Mouse (Mus musculus): ENCODE measurements around the gene Mrps24. TPM values are rescaled to one million over a fixed set of nuclear protein-coding genes. Genes with fewer than 3 reads are reported as not detected.

Gene Mrps24
- polyA plus RNA-seq, 1 experiment from 2014 or later: 198 TPM

DNA sequence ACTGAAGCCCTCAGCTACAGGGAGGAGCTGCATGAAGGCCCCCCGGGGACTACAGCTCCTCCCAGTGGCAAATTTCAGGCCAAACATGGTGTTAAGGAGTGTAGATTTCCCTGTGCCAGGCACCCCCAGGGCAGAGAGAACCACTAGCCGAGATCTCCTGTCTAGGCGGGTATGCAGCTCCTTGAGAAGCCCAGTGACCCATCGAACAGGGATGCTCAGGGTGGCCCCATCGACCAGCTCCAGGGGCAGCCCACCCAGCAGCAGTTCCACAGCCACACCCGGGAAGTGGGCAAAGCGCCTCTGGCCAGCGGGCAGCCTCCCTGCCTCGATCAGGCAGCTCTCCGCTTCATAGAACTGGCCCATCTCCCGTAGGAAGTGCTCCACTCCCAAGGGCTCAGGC is 766 bp upstream of the Mrps24 start:
- no peak overlapping the region for H3K27ac ChIP-seq (replicated peaks; ENCODE audit: low read depth, low read length)
- ATAC-seq (ENCODE audit: low read depth): no peak
- no peaks in the 10 kb centered on the region for H3K4me1 ChIP-seq (ENCODE audit: control insufficient read depth, insufficient read depth, low read length)
- no peak overlapping the region for H3K9ac ChIP-seq (ENCODE audit: low read depth, low read length)
- no peak overlapping the region for H3K4me2 ChIP-seq (ENCODE audit: low read depth, low read length)
- no peak for DNase-seq (ENCODE audit: low spot score)
- peaks cover 62% of the 10 kb centered on the region for H3K36me3 ChIP-seq (ENCODE audit: control insufficient read depth, insufficient read depth, low read length)
- H3K27me3 ChIP-seq (replicated peaks; ENCODE audit: control insufficient read depth, insufficient read depth, low read length): no peaks in the 10 kb centered on the region
- H3K9me3 ChIP-seq (ENCODE audit: control insufficient read depth, low read length): no peaks in the 10 kb centered on the region
- WGBS: 78% methylated on average over 11 of the region's 11 CpGs
- no peak overlapping the region for H3K4me3 ChIP-seq (ENCODE audit: low read depth, low read length)

DNA sequence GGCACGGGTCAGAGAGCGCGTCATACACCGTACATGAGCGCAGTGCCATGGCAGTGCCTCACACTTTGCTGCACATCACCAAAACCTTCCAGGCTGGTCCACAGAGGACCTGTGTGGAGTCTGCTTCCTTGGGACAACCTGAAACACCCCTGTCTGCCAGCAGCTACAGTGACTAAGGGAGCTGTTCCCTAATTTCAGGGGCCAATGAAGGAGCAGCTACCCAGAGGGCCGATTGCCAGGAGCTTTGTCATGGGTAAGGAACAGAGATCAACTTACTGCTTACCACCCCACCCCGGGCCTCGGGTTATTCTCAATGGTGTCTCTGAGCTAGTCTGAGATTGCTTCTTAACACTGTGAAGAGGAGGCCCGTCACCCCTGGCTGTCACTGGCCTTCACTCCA is 301 bp downstream of the Mrps24 start:
- no peak for DNase-seq (ENCODE audit: low spot score)

DNA sequence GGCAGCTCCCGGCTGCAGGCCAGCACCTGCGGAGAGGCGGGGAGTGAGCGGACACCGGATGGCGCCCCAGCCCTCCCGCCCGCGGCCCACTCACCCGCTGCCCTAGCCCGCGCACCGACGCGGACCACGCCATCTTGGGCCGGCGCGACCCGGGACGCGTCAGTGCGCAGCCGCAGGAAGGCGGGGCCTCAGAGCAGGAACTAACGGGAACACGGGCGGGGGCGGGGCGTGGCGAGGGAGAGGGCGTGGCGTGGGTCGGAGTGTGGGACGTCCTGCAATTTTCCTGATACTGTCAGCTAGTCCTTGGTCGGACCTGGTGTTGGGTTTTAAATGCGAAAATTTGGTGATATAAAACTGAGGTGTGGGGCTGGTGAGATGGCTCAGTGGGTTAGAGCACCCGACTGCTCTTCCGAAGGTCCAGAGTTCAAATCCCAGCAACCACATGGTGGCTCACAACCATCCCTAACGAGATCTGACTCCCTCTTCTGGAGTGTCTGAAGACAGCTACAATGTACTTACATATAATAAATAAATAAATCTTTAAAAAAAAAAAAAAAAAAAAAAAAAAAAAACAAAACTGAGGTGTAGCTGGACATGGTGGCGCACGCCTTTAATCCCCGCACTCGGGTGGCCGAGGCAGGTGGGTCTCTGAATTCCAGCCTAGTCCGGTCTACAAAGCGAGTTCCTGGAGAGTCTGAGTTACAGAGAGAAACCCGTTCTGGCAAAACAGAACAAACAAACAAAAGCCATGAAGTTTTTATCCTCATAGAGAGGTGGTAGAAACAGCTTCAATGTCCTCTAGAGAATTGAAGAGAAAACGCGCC is 7.7 kb downstream of the Mrps24 start:
- H3K36me3 ChIP-seq (ENCODE audit: control insufficient read depth, insufficient read depth, low read length): peaks cover 19% of the 10 kb centered on the region
- no peaks in the 10 kb centered on the region for H3K9me3 ChIP-seq (ENCODE audit: control insufficient read depth, low read length)
- WGBS: 27% methylated on average over 33 of the region's 50 CpGs
- ATAC-seq (ENCODE audit: low read depth) (peak; percentile 96), DNase-seq (ENCODE audit: low spot score) (peak; percentile 94)
- H3K9ac ChIP-seq (ENCODE audit: low read depth, low read length): peak overlapping the region; percentile 93
- H3K4me3 ChIP-seq (ENCODE audit: low read depth, low read length): peak overlapping the region; percentile 72
- peak overlapping the region; percentile 81 for H3K4me2 ChIP-seq (ENCODE audit: low read depth, low read length)
- H3K27ac ChIP-seq (replicated peaks; ENCODE audit: low read depth, low read length): 0 out of 2 replicates have a peak overlapping the region, but pooled peaks have one; percentile 18
- peaks cover 12% of the 10 kb centered on the region for H3K4me1 ChIP-seq (ENCODE audit: control insufficient read depth, insufficient read depth, low read length)
- H3K27me3 ChIP-seq (replicated peaks; ENCODE audit: control insufficient read depth, insufficient read depth, low read length): no peaks in the 10 kb centered on the region

More for the DNA sequence above, 301 bp downstream of the Mrps24 start:
- H3K36me3 ChIP-seq (ENCODE audit: control insufficient read depth, insufficient read depth, low read length): peaks cover 61% of the 10 kb centered on the region
- ATAC-seq (ENCODE audit: low read depth): no peak
- H3K4me1 ChIP-seq (ENCODE audit: control insufficient read depth, insufficient read depth, low read length): no peaks in the 10 kb centered on the region
- no peaks in the 10 kb centered on the region for H3K9me3 ChIP-seq (ENCODE audit: control insufficient read depth, low read length)
- no peak overlapping the region for H3K4me2 ChIP-seq (ENCODE audit: low read depth, low read length)
- 90% methylated on average over 9 of the region's 9 CpGs for WGBS
- no peak overlapping the region for H3K4me3 ChIP-seq (ENCODE audit: low read depth, low read length)
- H3K27me3 ChIP-seq (replicated peaks; ENCODE audit: control insufficient read depth, insufficient read depth, low read length): no peaks in the 10 kb centered on the region
- H3K9ac ChIP-seq (ENCODE audit: low read depth, low read length): no peak overlapping the region
- H3K27ac ChIP-seq (replicated peaks; ENCODE audit: low read depth, low read length): no peak overlapping the region

DNA sequence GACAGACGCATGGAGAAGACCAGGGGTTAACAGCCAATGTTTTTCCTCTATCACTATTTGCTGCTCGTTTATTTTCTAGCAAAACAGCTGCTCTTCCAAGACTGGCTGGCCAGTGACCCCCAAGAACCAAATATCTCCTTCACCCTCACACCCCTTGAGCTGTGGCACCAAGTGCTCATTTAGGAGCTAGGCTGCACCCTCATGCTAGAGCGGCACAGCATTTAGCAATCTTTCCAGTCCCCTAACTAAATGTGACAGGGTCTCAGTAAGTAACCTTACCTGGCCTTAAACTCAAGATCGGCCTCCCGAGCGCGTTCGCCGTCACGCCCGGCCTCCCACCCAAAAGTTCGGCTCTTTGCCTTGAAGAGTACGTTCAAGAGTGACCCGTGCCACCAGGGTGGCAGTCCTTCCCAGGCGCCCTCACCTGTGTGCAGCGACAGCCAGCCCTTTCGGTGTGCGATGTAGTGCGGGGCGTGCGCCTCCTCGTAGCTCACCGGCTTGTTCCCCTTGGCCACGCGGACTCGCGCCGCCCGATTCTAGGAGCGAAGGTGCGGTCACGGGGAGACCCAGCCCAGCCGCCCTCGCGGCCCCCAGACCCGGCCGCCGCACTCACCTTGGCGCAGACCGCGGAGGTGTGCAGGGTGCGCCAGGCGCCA is 8.5 kb downstream of the Mrps24 start:
- H3K27ac ChIP-seq (replicated peaks; ENCODE audit: low read depth, low read length): 0 out of 2 replicates have a peak overlapping the region, but pooled peaks have one; percentile 18
- H3K36me3 ChIP-seq (ENCODE audit: control insufficient read depth, insufficient read depth, low read length): peaks cover 21% of the 10 kb centered on the region
- H3K4me1 ChIP-seq (ENCODE audit: control insufficient read depth, insufficient read depth, low read length): peaks cover 12% of the 10 kb centered on the region
- peak; percentile 29 for DNase-seq (ENCODE audit: low spot score)
- peak overlapping the region; percentile 81 for H3K4me2 ChIP-seq (ENCODE audit: low read depth, low read length)
- 1% methylated on average over 26 of the region's 43 CpGs for WGBS
- no peaks in the 10 kb centered on the region for H3K27me3 ChIP-seq (replicated peaks; ENCODE audit: control insufficient read depth, insufficient read depth, low read length)
- H3K9me3 ChIP-seq (ENCODE audit: control insufficient read depth, low read length): no peaks in the 10 kb centered on the region
- peak overlapping the region; percentile 93 for H3K9ac ChIP-seq (ENCODE audit: low read depth, low read length)
- peak; percentile 79 for ATAC-seq (ENCODE audit: low read depth)
- H3K4me3 ChIP-seq (ENCODE audit: low read depth, low read length): peak overlapping the region; percentile 72

DNA sequence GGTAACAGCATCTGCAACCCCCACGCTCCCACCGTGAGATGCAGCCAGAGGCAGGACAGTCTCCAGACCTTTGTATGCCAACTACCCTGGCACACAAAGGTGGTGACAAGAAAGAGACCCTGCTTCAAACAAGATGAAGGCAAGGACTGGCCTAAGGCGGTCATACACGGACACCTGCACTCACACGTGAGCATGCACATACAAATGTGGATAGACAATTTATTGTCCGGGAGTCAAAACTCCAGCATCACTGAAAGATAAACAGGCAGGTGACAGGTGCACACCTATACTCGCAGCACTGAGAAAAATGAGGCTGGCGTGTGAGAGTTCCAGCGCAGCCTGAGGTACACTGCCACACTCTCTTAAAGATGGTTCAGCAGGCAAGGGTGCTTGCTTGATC is 9.5 kb downstream of the Mrps24 start:
- peaks cover 12% of the 10 kb centered on the region for H3K4me1 ChIP-seq (ENCODE audit: control insufficient read depth, insufficient read depth, low read length)
- 0 out of 2 replicates have a peak overlapping the region, but pooled peaks have one; percentile 93 for H3K9ac ChIP-seq (ENCODE audit: low read depth, low read length)
- ATAC-seq (ENCODE audit: low read depth) (no peak), DNase-seq (ENCODE audit: low spot score) (no peak)
- 90% methylated on average over 9 of the region's 9 CpGs for WGBS
- H3K27me3 ChIP-seq (replicated peaks; ENCODE audit: control insufficient read depth, insufficient read depth, low read length): no peaks in the 10 kb centered on the region
- peak overlapping the region; percentile 72; the same call in 1 of the 2 replicates for H3K4me3 ChIP-seq (ENCODE audit: low read depth, low read length)
- no peak overlapping the region for H3K27ac ChIP-seq (replicated peaks; ENCODE audit: low read depth, low read length)
- H3K9me3 ChIP-seq (ENCODE audit: control insufficient read depth, low read length): no peaks in the 10 kb centered on the region
- H3K4me2 ChIP-seq (ENCODE audit: low read depth, low read length): peak overlapping the region; percentile 81
- H3K36me3 ChIP-seq (ENCODE audit: control insufficient read depth, insufficient read depth, low read length): peaks cover 21% of the 10 kb centered on the region

DNA sequence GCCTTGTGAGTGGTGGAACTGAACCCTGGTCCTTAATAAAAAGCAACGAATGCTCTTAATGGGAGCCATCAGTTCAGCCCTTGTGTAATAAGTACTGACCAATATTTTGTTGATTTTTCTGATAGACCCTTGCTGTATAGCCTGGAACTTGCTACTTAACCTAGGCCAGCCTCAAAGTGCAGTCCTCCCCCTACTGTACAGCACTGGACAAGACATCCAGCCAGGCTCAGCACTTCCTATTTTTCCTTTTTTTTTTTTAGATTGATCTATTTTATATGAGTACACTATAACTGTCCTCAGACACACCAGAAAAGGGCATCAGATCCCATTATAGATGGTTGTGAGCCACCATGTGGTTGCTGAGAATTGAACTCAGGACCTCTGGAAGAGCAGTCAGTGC is 12.1 kb downstream of the Mrps24 start:
- H3K9me3 ChIP-seq (ENCODE audit: control insufficient read depth, low read length): no peaks in the 10 kb centered on the region
- no peak overlapping the region for H3K27ac ChIP-seq (replicated peaks; ENCODE audit: low read depth, low read length)
- H3K4me1 ChIP-seq (ENCODE audit: control insufficient read depth, insufficient read depth, low read length): peaks cover 12% of the 10 kb centered on the region
- H3K9ac ChIP-seq (ENCODE audit: low read depth, low read length): no peak overlapping the region
- no peak overlapping the region for H3K4me3 ChIP-seq (ENCODE audit: low read depth, low read length)
- ATAC-seq (ENCODE audit: low read depth): no peak
- WGBS: 89% methylated on average over 1 of the region's 1 CpGs
- H3K27me3 ChIP-seq (replicated peaks; ENCODE audit: control insufficient read depth, insufficient read depth, low read length): no peaks in the 10 kb centered on the region
- no peak for DNase-seq (ENCODE audit: low spot score)
- peaks cover 21% of the 10 kb centered on the region for H3K36me3 ChIP-seq (ENCODE audit: control insufficient read depth, insufficient read depth, low read length)
- no peak overlapping the region for H3K4me2 ChIP-seq (ENCODE audit: low read depth, low read length)

DNA sequence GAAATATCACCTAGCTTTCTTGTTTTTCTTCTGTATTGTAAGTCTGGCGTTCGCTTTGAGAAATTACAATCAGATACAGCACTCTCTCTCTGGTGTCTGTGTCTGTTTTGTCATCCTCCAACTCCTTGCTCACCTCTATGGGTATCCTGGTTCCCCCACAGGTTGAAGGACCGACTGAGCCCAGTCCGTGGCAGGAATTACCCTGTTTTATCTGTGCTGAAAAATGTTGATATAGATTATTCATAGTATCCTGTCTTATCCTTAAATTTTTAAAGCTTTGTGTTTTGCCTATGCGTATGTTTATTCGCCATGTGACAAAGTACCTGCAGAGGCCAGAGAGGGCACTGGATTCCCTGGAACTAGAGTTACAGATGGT is 12.5 kb downstream of the Mrps24 start:
- 93% methylated on average over 6 of the region's 6 CpGs for WGBS
- no peak for DNase-seq (ENCODE audit: low spot score)
- Histone ChIP-seq H3K36me3 (ENCODE audit: control insufficient read depth, insufficient read depth, low read length) (peaks cover 21% of the 10 kb centered on the region), H3K4me1 (ENCODE audit: control insufficient read depth, insufficient read depth, low read length) (peaks cover 12% of the 10 kb centered on the region), H3K27me3 (replicated peaks; ENCODE audit: control insufficient read depth, insufficient read depth, low read length) (no peaks in the 10 kb centered on the region), H3K9me3 (ENCODE audit: control insufficient read depth, low read length) (no peaks in the 10 kb centered on the region), H3K4me3 (ENCODE audit: low read depth, low read length) (no peak overlapping the region), H3K27ac (replicated peaks; ENCODE audit: low read depth, low read length) (no peak overlapping the region), H3K4me2 (ENCODE audit: low read depth, low read length) (no peak overlapping the region), H3K9ac (ENCODE audit: low read depth, low read length) (no peak overlapping the region)
- no peak for ATAC-seq (ENCODE audit: low read depth)

DNA sequence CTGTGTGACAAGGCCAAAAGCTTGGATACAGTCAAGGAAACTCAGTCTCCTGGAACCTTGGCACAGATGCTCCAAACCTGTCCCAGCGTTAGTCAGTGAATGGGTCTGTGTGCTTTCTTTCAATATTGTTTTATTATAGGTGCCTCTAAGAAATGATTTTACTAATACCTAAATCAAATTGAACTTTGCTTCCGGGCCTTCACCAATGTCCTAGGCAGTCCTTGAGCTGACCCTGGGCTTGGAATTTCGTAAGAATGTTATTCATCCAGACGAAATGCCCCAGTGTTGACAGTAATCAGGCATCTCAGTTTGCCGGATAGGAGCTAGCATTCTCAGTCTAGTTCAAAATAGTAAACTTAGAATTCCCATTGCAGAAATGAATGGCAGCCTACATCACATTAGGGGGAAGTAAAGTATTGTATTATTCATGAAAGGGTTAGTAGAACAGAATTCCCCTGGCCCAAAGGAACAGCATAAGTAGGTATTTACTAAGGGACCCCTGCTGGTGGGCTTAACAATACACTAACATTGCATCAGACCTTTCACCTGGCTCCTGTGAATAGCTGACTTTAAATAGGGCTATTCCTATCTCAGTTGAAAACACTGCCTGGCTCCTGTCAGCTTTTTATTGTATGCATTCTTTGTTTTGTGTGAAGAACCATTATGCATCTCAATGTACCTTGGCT is 13.1 kb downstream of the Mrps24 start:
- 76% methylated on average over 5 of the region's 5 CpGs for WGBS

More for the DNA sequence above, 13.1 kb downstream of the Mrps24 start:
- no peaks in the 10 kb centered on the region for H3K27me3 ChIP-seq (replicated peaks; ENCODE audit: control insufficient read depth, insufficient read depth, low read length)
- no peak for ATAC-seq (ENCODE audit: low read depth)
- no peak overlapping the region for H3K4me3 ChIP-seq (ENCODE audit: low read depth, low read length)
- no peak for DNase-seq (ENCODE audit: low spot score)
- H3K4me1 ChIP-seq (ENCODE audit: control insufficient read depth, insufficient read depth, low read length): peaks cover 12% of the 10 kb centered on the region
- peaks cover 21% of the 10 kb centered on the region for H3K36me3 ChIP-seq (ENCODE audit: control insufficient read depth, insufficient read depth, low read length)
- H3K4me2 ChIP-seq (ENCODE audit: low read depth, low read length): no peak overlapping the region
- no peak overlapping the region for H3K9ac ChIP-seq (ENCODE audit: low read depth, low read length)
- H3K9me3 ChIP-seq (ENCODE audit: control insufficient read depth, low read length): no peaks in the 10 kb centered on the region
- H3K27ac ChIP-seq (replicated peaks; ENCODE audit: low read depth, low read length): no peak overlapping the region
